Mouse (Mus musculus) natural killer cell, adult 2 months (primary cell): ENCODE data around the gene Frmd4b.

ENCODE experiments used
- DNase-seq, 2 experiments: peaks; one replicate each; pipeline ENCODE4 v3.0.0; 2022; ENCODE audit warnings: low spot score in 2 of 2

Frmd4b gene

DNA sequence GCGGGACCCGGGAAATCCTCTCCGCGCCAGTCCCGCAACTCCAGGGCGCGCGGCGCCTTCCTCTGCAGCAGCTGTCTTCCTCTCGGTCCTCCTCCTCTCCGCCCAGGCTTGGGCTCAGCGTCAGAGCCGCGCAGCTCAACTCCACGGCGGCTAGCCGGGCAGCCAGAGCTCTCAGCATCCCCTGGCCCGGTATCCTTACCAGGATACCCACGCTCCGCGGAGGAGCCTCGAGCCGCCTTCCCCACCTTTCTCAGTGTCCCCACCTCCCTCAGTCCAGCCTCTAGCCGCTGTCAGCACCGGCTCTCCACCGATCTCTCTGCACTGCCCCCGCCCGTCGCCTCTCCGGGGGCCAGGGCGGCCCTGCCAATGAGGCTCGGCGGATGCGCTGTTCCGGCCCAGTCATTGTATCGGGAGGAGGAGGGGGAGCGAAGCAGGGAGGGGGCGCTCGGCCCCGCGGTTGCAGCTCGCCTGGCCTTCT is at the start of gene Frmd4b:
TSS of gene Frmd4b (minus strand) at position 276 of the 478 bp plus-strand sequence.
- DNase-seq = no peak

DNA sequence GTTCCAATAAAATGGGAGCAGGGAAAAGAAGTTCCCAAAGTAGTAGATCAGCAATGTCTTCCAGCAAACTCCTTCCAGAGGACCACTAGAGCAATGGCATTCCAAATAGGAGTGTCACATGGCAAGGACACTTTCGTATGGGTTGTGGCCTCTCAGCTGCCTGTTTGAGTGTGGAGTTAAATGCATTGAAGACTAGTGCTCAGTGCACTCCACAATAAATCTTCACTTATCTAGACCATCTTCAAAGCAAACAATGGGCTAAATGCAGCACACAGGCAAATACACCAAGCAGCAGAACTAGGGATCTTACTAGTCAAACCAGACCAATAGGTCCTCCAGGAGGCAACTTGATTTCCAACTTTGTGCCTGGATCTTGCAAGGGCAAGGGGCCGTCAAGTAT is 49.1 kb upstream of the Frmd4b start:
- no peak for DNase-seq

DNA sequence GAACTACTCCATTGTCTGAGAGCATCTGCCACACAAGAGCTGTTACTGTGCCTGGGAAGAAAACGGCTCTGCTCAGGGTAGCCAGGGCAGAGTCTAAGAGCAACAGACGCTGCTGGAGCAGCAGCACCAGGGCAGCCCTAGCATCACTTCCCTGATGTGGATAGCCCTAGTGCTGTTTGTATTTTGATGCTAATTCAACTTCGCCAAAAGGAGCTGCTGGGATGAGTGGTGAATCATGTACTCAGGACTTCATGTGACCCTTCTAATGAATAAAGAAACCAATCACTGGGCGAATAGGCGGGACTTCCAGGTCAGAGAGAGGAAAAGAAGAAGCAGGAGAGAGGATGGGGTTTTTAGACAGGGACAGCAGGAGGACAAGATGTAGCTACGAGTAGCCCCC is 41.6 kb upstream of the Frmd4b start:
- DNase-seq = no peak

DNA sequence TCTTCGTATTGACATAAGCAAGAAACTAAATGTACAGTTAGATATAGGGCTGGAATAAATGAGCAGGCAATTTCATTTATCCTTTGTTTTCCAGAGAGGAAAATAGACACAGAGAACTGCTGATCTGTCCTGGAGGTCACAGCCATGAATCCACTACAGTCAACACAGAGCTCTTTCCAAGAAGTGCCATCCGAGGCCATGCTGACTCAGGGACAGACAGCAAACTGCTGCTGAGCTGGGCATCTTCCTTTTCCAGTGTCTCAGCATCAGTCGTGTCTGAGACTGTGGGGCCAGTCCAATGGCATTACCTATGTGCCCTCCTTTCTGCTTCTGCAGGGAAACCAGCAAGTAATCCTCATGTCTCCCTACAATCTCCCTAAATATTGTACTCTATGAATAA is 38.6 kb upstream of the Frmd4b start:
- no peak for DNase-seq

DNA sequence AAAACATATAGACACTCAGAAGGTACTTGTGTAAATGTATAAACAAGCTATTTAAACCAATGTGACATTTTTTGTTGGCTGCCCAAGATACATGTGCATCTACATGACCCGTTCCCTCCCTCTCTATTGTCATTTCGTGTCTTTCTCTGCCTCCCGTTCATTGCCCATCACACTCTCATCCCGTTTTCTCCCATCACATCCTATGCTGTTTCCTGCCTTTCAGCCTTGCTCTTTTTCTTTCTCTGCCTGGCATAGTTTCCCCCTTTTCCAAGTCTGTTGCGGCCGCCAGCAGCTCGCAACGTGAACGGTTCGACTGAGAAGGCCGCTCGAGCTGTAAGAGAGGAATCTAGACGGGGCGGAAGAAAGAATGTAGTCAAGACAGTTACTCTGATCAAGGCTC is 30.2 kb upstream of the Frmd4b start:
- DNase-seq = no peak

DNA sequence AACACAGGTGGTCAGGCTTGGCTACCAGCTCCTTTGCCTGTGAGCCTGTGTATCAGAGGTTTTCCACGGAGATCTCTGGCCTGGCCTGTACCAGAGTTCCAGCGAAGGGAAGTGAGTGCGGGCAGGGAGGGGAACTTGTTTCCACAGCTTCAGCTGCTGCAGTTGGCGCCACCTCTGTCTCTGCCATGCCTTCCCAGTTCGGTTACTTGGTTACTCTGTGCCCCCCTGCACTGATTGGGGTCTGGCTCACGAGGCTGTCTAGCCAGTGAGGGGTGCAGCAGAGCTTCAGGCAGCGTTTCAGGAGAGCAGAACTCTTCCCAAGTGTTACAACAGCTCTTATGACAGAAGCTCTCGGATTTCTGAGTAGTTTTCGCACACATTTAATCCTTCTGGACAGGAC is 6.0 kb upstream of the Frmd4b start:
- DNase-seq = no peak

DNA sequence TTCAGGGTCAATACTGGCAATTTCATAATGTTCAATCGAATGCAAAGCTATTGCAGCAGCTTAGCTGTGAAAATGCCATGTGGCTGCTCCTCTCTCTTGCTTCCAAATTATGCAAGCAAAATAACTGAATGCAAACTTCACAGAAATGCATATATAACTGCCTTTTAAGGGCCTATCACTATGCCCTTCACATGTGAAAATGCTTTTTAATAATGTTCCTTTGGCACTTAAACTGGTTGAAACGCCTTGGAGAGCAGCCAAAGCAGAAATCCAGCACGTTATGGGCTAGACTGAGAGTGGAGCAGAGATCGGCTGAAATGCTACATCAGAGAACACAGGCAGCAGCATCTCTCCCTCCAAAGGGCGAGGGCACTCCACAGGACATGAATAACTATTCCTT is 4.9 kb upstream of the Frmd4b start:
- DNase-seq = no peak

DNA sequence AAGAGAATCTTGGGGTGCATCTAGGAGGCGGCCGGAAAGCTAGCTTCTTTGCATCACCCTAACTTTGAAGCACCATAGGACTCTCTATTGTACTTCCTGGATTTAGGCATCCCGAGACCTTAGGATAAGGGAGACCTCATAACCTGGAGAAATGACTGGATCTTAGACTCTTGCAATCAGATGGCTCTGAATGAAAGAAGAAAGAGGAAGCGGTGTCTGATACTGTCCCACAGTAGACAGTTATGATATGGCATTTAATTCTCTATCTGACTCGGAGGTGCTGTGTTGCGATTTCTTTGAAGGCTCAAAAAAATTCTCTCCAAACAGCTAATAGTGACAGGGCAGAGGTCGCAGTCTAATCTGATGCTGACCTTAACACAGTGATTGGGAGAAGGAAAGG is 433 bp upstream of the Frmd4b start:
- DNase-seq = no peak

DNA sequence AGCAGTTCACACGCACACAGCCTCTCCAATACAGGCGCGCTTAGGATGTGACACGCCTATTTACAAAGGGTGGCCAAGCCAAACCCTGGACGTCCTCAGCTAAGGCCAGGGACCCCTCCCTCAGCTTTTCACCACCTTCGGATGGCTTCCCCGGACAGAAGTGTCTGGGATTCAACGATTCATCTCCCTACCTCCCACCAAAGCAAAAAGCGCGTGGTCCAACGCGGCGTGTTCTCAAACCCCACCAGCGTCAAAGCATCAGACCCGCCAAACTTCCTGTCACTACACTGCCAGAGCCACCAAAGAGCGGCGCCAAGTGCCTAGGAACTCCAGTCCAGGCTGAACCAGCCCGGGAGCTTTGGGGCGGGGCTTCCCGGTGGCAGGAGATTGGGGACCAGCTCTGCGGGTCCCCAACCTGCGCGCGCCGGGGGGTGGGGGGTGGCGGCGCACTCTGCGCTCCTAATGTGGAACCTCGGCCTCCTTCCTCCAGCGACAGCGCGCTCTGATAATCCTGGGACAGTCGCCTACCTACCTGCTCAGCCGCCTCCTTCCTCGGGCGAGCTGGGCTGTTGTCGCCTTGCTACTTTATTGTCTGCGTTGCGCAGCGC is 579 bp downstream of the Frmd4b start:
- DNase-seq = no peak

DNA sequence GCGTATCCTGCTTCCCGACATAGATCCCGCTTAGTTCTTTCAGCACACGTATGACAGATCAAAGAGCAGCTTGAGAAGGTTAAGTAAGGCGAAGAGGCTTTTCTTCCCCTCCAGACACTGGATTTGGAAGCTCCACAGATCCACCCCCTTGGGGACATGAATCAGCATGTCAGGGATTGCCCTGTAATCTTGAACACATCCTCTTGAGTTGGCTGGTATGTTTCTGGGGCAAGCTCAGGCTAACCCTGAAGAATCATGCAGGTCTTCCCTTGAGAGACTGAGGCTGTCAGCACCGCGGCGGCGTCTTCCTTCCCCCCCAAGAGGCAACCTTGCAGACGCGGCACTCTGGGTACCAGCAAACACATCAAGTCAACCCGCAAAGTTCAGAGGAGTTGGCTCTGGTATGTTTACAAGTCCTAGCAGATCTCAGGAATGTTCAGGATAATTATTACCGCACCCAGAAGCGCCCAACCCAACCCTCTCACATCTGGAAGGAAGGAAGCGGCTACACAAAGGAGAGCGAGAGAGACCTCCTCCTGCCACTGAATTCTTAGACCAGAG is 1.4 kb downstream of the Frmd4b start:
- DNase-seq = no peak

DNA sequence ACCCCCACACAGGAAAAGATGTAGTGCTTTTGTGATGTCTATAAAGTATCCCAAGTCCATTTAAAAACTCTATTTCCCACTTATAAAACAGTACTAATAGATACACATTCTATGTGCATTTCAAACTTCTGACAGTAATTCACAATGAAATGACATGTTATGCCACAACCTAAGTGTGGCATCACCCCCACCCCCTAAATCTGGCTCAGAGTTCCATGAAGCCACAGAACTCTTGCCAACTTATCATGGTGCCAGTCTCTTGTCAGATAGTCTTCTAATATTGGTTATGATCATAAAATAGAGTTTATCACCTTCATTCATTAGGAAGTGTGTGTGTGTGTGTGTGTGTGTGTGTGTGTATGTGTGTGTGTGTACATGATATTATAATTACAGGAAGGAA is 3.2 kb downstream of the Frmd4b start:
- DNase-seq = no peak

DNA sequence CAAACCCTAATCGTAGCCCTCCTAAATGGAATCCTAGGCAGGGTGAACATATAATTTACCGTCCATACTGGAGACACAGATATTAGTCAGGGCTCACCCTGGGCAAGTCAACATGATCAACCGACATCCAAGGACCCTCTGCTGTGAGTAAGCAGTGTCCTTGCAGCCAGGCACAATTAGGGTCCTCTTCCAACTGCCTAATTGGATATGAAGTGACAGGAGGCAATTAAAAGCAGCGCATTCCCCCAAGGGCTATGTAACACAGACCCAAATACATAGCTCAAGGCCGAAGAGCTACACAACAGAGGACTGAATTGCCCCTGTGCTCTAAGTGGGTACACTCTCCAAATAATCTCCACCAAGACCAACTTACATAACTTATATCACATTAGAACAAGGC is 4.5 kb downstream of the Frmd4b start:
- no peak for DNase-seq

DNA sequence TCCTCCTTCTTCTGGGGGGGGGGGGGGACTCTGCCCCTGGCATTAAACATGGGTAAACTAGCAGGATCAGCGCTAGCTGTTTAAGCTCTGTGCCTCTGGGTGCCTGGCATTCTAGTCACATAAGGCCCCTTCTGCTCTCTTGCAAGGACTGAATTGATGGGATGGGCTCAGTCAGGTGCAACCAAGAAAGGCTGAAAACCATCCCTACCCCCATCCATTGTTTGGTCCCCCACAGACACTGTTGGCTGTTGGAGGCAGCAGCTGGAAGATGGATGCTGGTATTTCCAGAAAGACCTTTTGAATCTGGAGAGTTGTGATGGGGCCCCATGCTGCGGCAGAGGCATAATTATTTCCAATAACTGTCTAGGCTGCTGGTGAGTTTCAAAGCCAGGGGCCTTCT is 7.3 kb downstream of the Frmd4b start:
- no peak for DNase-seq

DNA sequence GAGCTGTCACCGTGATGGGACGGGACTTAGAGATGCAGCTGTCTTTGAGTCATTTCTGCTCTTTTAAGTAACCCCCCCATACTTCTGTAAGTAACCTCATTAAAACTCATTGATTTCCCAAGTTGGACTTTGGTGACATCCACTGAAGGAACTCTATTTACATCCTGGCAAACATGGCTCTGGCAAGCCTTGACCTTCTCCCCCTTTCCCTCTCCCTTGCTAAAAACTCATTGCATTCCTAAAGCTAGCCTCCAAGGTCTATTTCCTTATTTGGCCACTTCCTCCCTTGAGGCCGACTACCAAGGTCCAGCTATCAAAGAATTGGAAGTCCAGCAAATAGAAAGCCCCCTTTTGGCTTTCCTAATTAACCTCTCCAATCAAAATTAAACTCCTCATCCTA is 9.7 kb downstream of the Frmd4b start:
- DNase-seq = no peak

DNA sequence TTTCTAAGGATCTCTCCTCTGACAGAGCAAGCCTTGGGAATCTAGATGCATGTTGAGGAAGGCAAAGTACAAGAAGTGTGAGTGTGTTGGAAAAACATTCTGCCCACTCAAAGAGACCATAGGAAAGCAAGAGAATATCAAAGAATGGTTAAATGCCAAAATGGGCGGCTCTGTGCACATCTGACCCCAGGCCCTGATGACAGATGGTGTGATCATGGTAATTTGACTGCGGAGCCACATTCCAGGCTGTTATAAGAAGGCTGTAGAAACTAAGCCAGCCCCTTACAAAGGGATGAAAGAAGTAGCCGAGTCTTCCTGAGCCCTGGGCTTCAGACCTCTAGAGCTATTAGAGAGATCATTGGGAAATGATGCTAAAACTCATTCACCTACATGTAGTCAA is 22.1 kb downstream of the Frmd4b start:
- DNase-seq = no peak

DNA sequence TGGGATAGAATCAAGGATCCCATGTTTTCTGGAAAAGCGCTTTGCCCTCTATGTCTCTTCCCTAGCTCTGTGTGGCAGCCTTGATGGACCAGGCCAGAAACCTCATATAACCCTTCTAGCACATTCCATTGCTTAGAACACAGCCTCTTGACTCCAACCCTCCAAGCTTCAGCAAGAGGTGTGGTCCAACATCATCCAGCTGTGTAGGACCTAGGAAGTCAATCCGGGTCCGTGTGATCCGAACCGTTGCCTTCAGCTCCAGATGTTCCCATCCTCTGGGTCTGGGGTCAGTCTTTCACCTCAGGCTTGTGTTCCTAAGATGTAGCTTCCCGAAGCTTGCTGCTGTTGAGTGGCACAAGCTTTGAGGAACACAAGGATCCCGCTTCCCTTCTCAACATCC is 22.8 kb downstream of the Frmd4b start:
- DNase-seq = no peak

DNA sequence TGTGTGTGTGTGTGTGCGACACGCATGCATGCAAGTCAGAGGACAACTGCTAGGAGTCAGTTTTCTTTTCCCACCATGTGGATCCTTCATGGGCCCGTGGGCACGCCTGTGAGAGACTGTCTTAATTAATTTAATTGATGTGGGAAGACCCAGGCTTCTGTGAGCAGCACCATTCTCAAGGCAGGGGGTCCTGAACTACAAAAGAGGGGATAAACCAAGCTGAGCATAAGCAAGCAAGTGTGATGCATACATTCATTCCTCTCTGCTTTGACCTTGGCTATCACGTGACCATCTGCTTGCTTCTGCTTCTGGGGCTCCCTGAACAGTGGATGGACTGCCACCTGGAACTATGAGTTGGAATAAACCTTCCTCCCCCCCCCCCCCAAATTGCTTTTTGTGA is 27.1 kb downstream of the Frmd4b start:
- no peak for DNase-seq

DNA sequence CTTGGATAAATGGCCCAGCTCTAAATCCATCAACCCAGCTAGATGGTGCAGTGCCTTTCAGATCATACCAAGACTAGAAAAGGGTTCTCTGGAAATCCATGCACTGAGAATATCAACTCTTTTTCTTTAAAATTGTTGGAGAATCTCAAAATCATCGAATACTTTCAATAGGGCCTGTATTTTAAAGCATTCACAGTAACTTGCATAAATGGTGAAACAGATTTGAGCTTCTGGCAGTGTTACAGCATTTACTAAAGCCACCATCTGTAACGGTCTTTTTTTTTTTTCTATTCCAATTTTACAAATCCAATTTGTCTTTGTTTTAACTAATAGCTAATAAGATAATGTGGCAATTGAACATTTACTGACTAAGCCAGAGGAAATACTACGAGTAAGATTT is 27.8 kb downstream of the Frmd4b start:
- DNase-seq = no peak

DNA sequence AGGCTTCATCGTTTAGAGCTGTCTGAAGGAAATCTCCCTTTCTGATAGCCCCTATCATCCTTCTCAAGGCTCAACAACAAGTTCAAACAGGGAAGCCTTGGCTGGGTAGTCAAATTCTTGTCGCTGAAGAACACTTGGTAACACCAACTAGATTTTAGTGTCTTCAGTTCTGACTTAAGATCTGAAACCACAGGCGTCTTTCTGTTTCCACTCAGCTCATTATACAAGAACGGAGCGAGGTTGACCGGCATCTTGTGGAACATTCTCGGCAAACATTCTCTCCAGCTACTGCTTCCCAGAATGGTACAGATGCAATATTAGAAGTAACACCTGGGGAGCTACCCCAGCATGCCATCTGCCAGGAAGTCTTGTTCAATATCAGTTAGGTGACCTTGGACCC is 28.3 kb downstream of the Frmd4b start:
- no peak for DNase-seq

DNA sequence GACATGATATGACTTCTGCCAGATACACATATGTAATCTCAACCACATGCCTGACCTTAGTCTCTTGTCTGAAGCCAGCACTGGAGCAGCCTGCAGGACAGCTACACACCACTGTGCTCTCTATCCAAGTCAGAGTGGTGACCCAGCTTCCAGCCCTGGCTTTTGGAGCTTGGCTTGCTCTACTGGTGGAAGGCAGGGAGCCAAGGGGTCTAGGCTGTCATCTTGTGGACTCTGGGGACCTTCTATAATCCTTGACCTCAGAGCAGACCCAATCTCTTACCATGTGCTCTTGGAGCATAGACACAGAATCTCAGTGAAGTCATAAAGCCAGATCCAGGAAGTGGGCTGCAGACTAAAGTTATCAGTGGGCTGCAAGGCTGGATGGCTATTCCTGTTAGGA is 30.7 kb downstream of the Frmd4b start:
- DNase-seq = no peak

DNA sequence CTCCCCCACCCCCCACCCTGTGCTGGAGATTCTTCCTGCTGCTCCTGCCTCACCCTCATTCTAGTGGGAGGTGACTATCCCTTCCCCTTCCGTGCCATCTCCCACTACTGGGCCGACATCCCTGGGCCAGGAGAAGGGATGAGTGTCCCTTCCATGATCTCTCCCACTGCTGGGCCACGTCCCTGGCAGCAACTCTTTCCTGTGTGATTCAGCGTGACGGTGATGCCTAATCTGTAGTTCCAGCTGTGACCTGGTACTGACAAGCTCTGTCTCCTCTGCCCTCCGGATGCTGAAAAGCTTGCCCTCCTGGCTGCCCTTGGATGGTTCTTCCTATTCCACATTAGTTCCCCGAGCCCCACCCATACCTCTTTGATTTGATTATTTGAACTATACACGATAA is 31.3 kb downstream of the Frmd4b start:
- DNase-seq = no peak

DNA sequence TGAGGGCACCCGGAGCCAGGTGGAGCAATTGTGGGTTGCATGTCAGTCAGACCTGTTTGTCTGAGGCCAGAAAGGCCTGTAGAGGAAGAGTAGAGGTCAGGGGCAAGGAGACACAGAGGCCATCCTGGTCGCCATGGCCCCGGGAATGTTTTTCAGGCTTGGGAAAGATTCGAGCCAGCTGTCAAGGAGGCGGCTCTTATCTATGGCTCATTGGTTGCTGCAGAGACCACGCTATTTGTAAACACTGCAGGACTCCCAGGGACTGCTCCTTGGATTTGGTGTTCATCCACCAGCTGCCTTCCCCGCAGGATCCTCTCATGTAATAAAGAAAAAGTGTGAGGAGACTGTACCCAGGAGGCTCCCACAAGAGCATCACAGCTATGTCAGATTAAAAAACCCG is 34.6 kb downstream of the Frmd4b start:
- no peak for DNase-seq

DNA sequence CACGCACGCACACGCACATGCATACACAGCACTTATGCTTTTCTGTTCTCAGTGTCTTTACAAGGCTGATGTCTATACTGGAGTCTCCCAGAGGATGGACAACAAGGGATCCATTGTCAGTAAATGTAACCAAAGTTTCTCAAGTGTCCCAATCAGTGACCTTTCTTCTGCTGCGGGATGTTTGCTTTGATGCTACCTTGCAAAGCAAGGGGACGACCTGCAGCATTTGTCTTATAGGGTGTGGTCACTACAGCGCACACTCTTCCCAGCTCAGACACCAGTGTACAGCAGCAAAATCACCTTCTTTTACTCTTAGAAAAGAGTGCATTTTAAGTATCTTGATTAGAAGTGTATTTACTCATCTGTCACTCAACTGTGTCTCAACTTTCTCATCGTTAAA is 35.4 kb downstream of the Frmd4b start:
- DNase-seq = no peak

DNA sequence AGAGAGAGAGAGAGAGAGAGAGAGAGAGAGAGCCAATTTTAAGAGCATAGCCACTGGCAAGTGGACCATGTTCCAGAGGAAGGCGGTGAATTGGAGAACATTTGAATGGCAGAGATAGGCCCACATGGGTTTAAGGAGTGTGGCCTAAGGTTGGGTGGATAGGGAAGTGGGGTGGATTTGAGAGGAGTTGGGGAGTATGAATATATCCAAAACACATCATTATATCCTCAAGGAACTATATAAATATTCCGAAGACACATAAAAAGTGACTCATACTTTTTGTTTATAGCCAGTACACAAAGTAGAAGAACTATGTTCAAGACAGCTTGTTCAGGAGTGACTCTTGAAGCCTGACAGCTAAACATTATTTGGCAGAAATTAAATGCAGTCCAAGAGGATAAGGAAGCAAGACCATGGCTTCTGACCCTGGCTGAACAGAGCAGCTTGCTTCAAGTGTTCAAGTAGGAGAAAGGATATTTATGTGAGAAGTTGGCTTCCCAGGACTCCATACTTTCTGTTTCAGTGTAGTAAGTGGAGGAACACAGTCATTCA is 36.8 kb downstream of the Frmd4b start:
- no peak for DNase-seq
